Mouse (Mus musculus) left cerebral cortex, adult 11 months (tissue): Measurements from ENCODE around the gene Rhcg.

Experiments
- DNase-seq: peaks from one replicate; pipeline ENCODE4 v3.0.0; 2022; ENCODE audit warnings: low spot score

Gene Rhcg

DNA sequence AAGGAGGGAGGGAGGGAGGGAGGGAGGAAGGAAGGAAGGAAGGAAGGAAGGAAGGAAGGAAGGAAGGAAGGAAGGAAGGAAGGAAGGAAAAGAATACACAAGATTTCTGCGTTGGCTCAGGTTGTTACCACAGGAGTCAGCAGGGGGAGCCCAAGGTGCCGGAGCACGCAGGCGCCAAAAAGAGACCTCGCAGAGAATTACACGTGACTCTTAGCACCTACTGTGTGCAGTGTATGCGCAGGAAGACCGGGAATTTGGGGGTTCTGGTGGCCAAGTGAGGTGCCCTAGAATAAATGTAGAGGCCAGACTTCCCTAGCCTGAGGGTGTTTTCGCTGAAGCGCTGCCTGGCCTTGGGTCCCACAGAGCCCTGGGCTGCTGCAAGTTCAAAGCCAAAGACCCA, 64.8 kb downstream of the Rhcg start:
- DNase-seq, result no peak

- DNase-seq, result no peak
Measured at GRCm38 (mm10) chr7:79548893-79549555, 68.4 kb downstream of the Rhcg start.

GRCm38 (mm10) chr7:79547092-79547491, 70.4 kb downstream of the Rhcg start:
- peak; percentile 92 for DNase-seq

- DNase-seq, result no peak
Measured at GRCm38 (mm10) chr7:79545066-79545400, 72.4 kb downstream of the Rhcg start.

GRCm38 (mm10) chr7:79544281-79545065, 73.0 kb downstream of the Rhcg start:
- no peak for DNase-seq
